Mouse (Mus musculus) MEL (cell line): ENCODE measurements around the gene Adgrb3. TPM values are rescaled to one million over a fixed set of nuclear protein-coding genes. Genes with fewer than 3 reads are reported as not detected.

Experiments used
- DNase-seq: peaks from one replicate; pipeline ENCODE4 v3.0.0; 2011; ENCODE audit warnings: low read depth, low spot score
- H3K27ac ChIP-seq: 2 replicates; pipeline ENCODE4 v1.5.1; 2012; ENCODE audit warnings: low read depth, mild to moderate bottlenecking, control low read depth, low read length, moderate library complexity; ENCODE audit not compliant: control insufficient read depth
- H3K27me3 ChIP-seq, 2 experiments: fragments of 150-350 bp in 1 of 2; sonication (generic) in 1 of 2; 2 replicates each; pipeline ENCODE4 v1.6.1; 2012; ENCODE audit warnings: low read length in 2 of 2, mild to moderate bottlenecking in 2 of 2, improper control_type of control experiment in 1 of 2, moderate library complexity in 1 of 2; ENCODE audit not compliant: insufficient read depth in 2 of 2, control insufficient read depth in 1 of 2
- H3K36me3 ChIP-seq, 2 experiments: 2 replicates each; pipeline ENCODE4 v1.6.1; 2012 to 2014; ENCODE audit warnings: low read length in 2 of 2, improper control_type of control experiment in 1 of 2, inconsistent platforms in 1 of 2, mild to moderate bottlenecking in 1 of 2; ENCODE audit not compliant: insufficient read depth in 2 of 2, control insufficient read depth in 1 of 2
- H3K4me1 ChIP-seq, 2 experiments: fragments of 150-350 bp in 1 of 2; sonication (generic) in 1 of 2; 2 replicates each; pipeline ENCODE4 v1.6.1; 2012; ENCODE audit warnings: low read length in 2 of 2, improper control_type of control experiment in 1 of 2, mild to moderate bottlenecking in 1 of 2; ENCODE audit not compliant: insufficient read depth in 2 of 2, control insufficient read depth in 1 of 2
- H3K4me3 ChIP-seq, 2 experiments: fragments of 150-350 bp in 1 of 2; sonication (generic) in 1 of 2; 2 replicates each; pipeline ENCODE4 v1.5.1; 2012; ENCODE audit warnings: low read depth in 2 of 2, low read length in 2 of 2, mild to moderate bottlenecking in 2 of 2, moderate library complexity in 2 of 2, control low read depth in 1 of 2, improper control_type of control experiment in 1 of 2; ENCODE audit not compliant: control insufficient read depth in 1 of 2, insufficient read depth in 1 of 2
- H3K79me2 ChIP-seq: 2 replicates; pipeline ENCODE4 v1.6.1; 2012; ENCODE audit warnings: mild to moderate bottlenecking, low read length, moderate library complexity; ENCODE audit not compliant: control insufficient read depth, poor library complexity, insufficient read depth
- H3K9ac ChIP-seq: 2 replicates; pipeline ENCODE4 v1.6.1; 2012; ENCODE audit warnings: low read depth, mild to moderate bottlenecking, control low read depth, low read length, moderate library complexity; ENCODE audit not compliant: control insufficient read depth, poor library complexity, severe bottlenecking
- H3K9me3 ChIP-seq: fragments of 150-350 bp; sonication (generic); replicated peaks from 2 replicates; pipeline ENCODE4 v1.6.1; 2012; ENCODE audit warnings: mild to moderate bottlenecking, low read length, improper control_type of control experiment, moderate library complexity; ENCODE audit not compliant: insufficient read depth
- BHLHE40 ChIP-seq: IDR thresholded peaks from 2 replicates; pipeline ENCODE4 v1.6.1; 2012; ENCODE audit warnings: low read depth, mild to moderate bottlenecking, inconsistent platforms, low read length, improper control_type of control experiment, borderline replicate concordance
- CHD2 ChIP-seq: IDR thresholded peaks from 2 replicates; pipeline ENCODE4 v1.6.1; 2011; ENCODE audit warnings: low read length, improper control_type of control experiment
- CTCF ChIP-seq, 3 experiments: IDR thresholded peaks in 2 of 3; conservative IDR thresholded peaks in 1 of 3; 2 replicates each; pipeline ENCODE4 v1.5.1; 2011 to 2012; ENCODE audit warnings: low read length in 3 of 3, low read depth in 2 of 3, mild to moderate bottlenecking in 2 of 3, improper control_type of control experiment in 1 of 3, inconsistent platforms in 1 of 3, mixed read lengths in 1 of 3, moderate library complexity in 1 of 3; ENCODE audit not compliant: control insufficient read depth in 1 of 3, insufficient read depth in 1 of 3, poor library complexity in 1 of 3, severe bottlenecking in 1 of 3
- EP300 ChIP-seq, 2 experiments: IDR thresholded peaks; 2 replicates each; pipeline ENCODE4 v1.6.1; 2011; ENCODE audit warnings: improper control_type of control experiment in 2 of 2, low read length in 2 of 2, low read depth in 1 of 2, mild to moderate bottlenecking in 1 of 2
- KAT2A ChIP-seq: conservative IDR thresholded peaks from 2 replicates; pipeline ENCODE4 v1.6.1; 2012; ENCODE audit warnings: low read depth, low read length, improper control_type of control experiment, inconsistent platforms
- MAX ChIP-seq: IDR thresholded peaks from 2 replicates; pipeline ENCODE4 v1.6.1; 2011; ENCODE audit warnings: low read length, improper control_type of control experiment
- MEF2A ChIP-seq: IDR thresholded peaks from 2 replicates; pipeline ENCODE4 v1.6.1; 2014; ENCODE audit warnings: low read depth, mild to moderate bottlenecking, inconsistent platforms, low read length, improper control_type of control experiment; ENCODE audit not compliant: poor library complexity, insufficient replicate concordance, severe bottlenecking; ENCODE audit errors: extremely low read depth
- MXI1 ChIP-seq: IDR thresholded peaks from 2 replicates; pipeline ENCODE4 v1.6.1; 2011; ENCODE audit warnings: mild to moderate bottlenecking, low read depth, low read length, improper control_type of control experiment
- MYB ChIP-seq: IDR thresholded peaks from 2 replicates; pipeline ENCODE4 v1.6.1; 2011; ENCODE audit warnings: mild to moderate bottlenecking, low read depth, low read length, improper control_type of control experiment
- MYC ChIP-seq: IDR thresholded peaks from 2 replicates; pipeline ENCODE4 v1.6.1; 2011; ENCODE audit warnings: low read depth, mild to moderate bottlenecking, low read length, improper control_type of control experiment, moderate library complexity
- NELFE ChIP-seq: IDR thresholded peaks from 2 replicates; pipeline ENCODE4 v1.6.1; 2011; ENCODE audit warnings: low read depth, low read length, improper control_type of control experiment
- NRF1 ChIP-seq: IDR thresholded peaks from 2 replicates; pipeline ENCODE4 v1.6.1; 2014; ENCODE audit warnings: low read depth, mild to moderate bottlenecking, inconsistent platforms, low read length, improper control_type of control experiment, moderate library complexity; ENCODE audit not compliant: poor library complexity, insufficient read depth, severe bottlenecking
- POLR2A ChIP-seq, 2 experiments: IDR thresholded peaks; 2 replicates each; pipeline ENCODE4 v1.6.1; 2011 to 2012; ENCODE audit warnings: low read length in 2 of 2, mild to moderate bottlenecking in 2 of 2, control low read depth in 1 of 2, improper control_type of control experiment in 1 of 2, low read depth in 1 of 2, moderate library complexity in 1 of 2; ENCODE audit not compliant: control insufficient read depth in 1 of 2, insufficient read depth in 1 of 2, poor library complexity in 1 of 2
- POLR2AphosphoS2 ChIP-seq: IDR thresholded peaks from 2 replicates; pipeline ENCODE4 v1.6.1; 2011; ENCODE audit warnings: low read length, improper control_type of control experiment
- POLR2AphosphoS5 ChIP-seq: IDR thresholded peaks from 2 replicates; pipeline ENCODE4 v1.6.1; 2012; ENCODE audit warnings: low read depth, borderline replicate concordance, mild to moderate bottlenecking, inconsistent platforms, low read length, moderate library complexity, mixed read lengths
- RAD21 ChIP-seq: IDR thresholded peaks from 2 replicates; pipeline ENCODE4 v1.6.1; 2011; ENCODE audit warnings: mild to moderate bottlenecking, low read depth, low read length, improper control_type of control experiment
- SIN3A ChIP-seq: IDR thresholded peaks from 2 replicates; pipeline ENCODE4 v1.6.1; 2012; ENCODE audit warnings: low read length, improper control_type of control experiment, inconsistent platforms
- SMC3 ChIP-seq: IDR thresholded peaks from 2 replicates; pipeline ENCODE4 v1.6.1; 2011; ENCODE audit warnings: low read depth, low read length, improper control_type of control experiment
- TCF12 ChIP-seq: IDR thresholded peaks from 2 replicates; pipeline ENCODE4 v1.6.1; 2014; ENCODE audit warnings: low read depth, mild to moderate bottlenecking, inconsistent platforms, low read length, improper control_type of control experiment, moderate library complexity
- UBTF ChIP-seq: IDR thresholded peaks from 2 replicates; pipeline ENCODE4 v1.6.1; 2012; ENCODE audit warnings: low read depth, mild to moderate bottlenecking, inconsistent platforms, low read length, improper control_type of control experiment, moderate library complexity, borderline replicate concordance; ENCODE audit not compliant: insufficient read depth
- USF1 ChIP-seq: IDR thresholded peaks from 2 replicates; pipeline ENCODE4 v1.6.1; 2014; ENCODE audit warnings: low read depth, mild to moderate bottlenecking, inconsistent platforms, low read length, improper control_type of control experiment, moderate library complexity
- USF2 ChIP-seq, 2 experiments: IDR thresholded peaks; 2 replicates each; pipeline ENCODE4 v1.6.1; 2011 to 2012; ENCODE audit warnings: improper control_type of control experiment in 2 of 2, low read length in 2 of 2, borderline replicate concordance in 1 of 2, inconsistent platforms in 1 of 2, low read depth in 1 of 2, mild to moderate bottlenecking in 1 of 2; ENCODE audit not compliant: insufficient read depth in 1 of 2
- ZC3H11A ChIP-seq: IDR thresholded peaks from 2 replicates; pipeline ENCODE4 v1.6.1; 2012; ENCODE audit warnings: low read depth, mild to moderate bottlenecking, inconsistent platforms, low read length, improper control_type of control experiment
- ZKSCAN1 ChIP-seq: IDR thresholded peaks from 2 replicates; pipeline ENCODE4 v1.6.1; 2012; ENCODE audit warnings: low read depth, mild to moderate bottlenecking, inconsistent platforms, low read length, improper control_type of control experiment, moderate library complexity
- ZMIZ1 ChIP-seq: IDR thresholded peaks from 2 replicates; pipeline ENCODE4 v1.6.1; 2012; ENCODE audit warnings: low read depth, mild to moderate bottlenecking, inconsistent platforms, low read length, improper control_type of control experiment, moderate library complexity
- polyA plus RNA-seq, 2 experiments: library from polyadenylated mRNA; stranded (reverse) in 1 of 2; unstranded in 1 of 2; fragments of >175 nt in 1 of 2; fragments of >200 nt in 1 of 2; gene quantifications; 2 replicates each; pipeline versions ENCODE4 v1.2.1 to v1.2.4; 2012; ENCODE audit warnings: low replicate concordance in 2 of 2, low read depth in 1 of 2; ENCODE audit not compliant: insufficient read length in 2 of 2, insufficient read depth in 1 of 2, missing spikeins in 1 of 2
- total RNA-seq: library from RNA; depleted of rRNA; stranded (reverse); fragments of 300-350 nt; gene quantifications from 2 replicates; pipeline ENCODE4 v1.2.3, GENCODE M21; 2012

Gene Adgrb3
- total and polyA plus RNA-seq, 3 experiments, result not detected

DNA sequence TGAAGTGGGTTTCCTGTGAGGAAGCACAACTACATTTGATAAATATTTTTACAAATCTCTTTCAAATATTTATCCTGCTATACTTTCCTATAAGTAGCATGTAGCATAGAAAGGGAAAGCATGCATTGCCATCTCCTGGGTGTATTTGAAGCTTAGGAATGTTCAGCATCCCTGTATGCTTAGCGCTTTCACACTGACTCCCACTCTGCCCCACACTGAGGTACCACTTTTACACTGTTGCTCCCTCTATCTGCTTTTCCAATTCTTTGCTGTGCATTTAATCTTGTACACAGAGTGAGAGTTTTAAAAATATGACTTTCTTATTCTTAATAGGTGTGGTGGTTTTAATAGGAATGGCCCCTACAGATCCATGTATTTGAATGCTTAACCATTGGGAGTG lies 261.4 kb downstream of the Adgrb3 start:
- Histone ChIP-seq H3K27ac (no peak overlapping the region), H3K4me3 (no peak overlapping the region), H3K36me3 (no peaks in the 10 kb centered on the region), H3K79me2 (no peaks in the 10 kb centered on the region), H3K9ac (no peak overlapping the region), H3K4me1 (no peaks in the 10 kb centered on the region), H3K9me3 (no peaks in the 10 kb centered on the region), H3K27me3 (no peaks in the 10 kb centered on the region)
- no peak for DNase-seq
- TF ChIP-seq USF1, result no peak
- no peak for TF ChIP-seq POLR2AphosphoS5
- no peak for TF ChIP-seq CTCF (IDR thresholded peaks at IDR 0.05 in 2 of 3, conservative IDR thresholded peaks at IDR 0.05 in 1 of 3; ENCODE audit: control insufficient read depth in 1 of 3, insufficient read depth in 1 of 3, low read depth in 2 of 3, low read length in 3 of 3, poor library complexity in 1 of 3, severe bottlenecking in 1 of 3)
- no peak for TF ChIP-seq MYB
- no peak for TF ChIP-seq UBTF
- no peak for TF ChIP-seq SMC3
- no peak for TF ChIP-seq CHD2
- TF ChIP-seq POLR2AphosphoS2, result no peak
- no peak for TF ChIP-seq BHLHE40
- TF ChIP-seq NRF1, result no peak
- no peak for TF ChIP-seq EP300 (IDR thresholded peaks at IDR 0.05; ENCODE audit: low read depth in 1 of 2, low read length in 2 of 2)
- no peak for TF ChIP-seq ZMIZ1
- no peak for TF ChIP-seq RAD21

DNA sequence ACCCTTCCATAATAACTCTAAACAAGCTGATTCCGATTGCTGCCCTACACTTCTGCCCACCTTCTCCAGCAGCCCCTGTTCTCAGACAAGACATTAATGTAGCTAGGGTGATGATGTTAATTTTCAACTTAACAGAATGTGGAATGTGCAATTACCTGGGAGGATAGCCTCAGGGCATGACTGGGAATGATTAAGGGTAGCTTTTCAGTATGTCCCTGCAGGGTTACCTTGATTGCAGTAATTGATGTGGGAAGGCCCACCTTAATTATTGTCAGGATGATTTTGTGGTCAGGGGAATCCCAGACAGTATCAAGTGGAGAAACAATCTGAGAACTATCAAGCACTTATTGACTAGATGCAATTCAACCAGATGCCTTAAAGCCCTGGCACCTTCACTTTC lies 283.4 kb downstream of the Adgrb3 start:
- Histone ChIP-seq H3K36me3 (no peaks in the 10 kb centered on the region), H3K9ac (no peak overlapping the region), H3K79me2 (no peaks in the 10 kb centered on the region), H3K27ac (no peak overlapping the region), H3K27me3 (no peaks in the 10 kb centered on the region), H3K4me1 (no peaks in the 10 kb centered on the region), H3K9me3 (no peaks in the 10 kb centered on the region), H3K4me3 (no peak overlapping the region)
- TF ChIP-seq TCF12, result no peak
- no peak for TF ChIP-seq MYC
- TF ChIP-seq NELFE, result no peak
- no peak for TF ChIP-seq MAX
- no peak for TF ChIP-seq MEF2A
- no peak for TF ChIP-seq BHLHE40
- TF ChIP-seq USF2 (IDR thresholded peaks at IDR 0.05; ENCODE audit: borderline replicate concordance in 1 of 2, insufficient read depth in 1 of 2, low read depth in 1 of 2, low read length in 2 of 2), result no peak
- no peak for TF ChIP-seq POLR2AphosphoS2
- TF ChIP-seq ZC3H11A, result no peak
- no peak for TF ChIP-seq POLR2A (IDR thresholded peaks at IDR 0.05; ENCODE audit: control insufficient read depth in 1 of 2, insufficient read depth in 1 of 2, low read depth in 1 of 2, low read length in 2 of 2, poor library complexity in 1 of 2)
- TF ChIP-seq SIN3A, result no peak
- TF ChIP-seq MXI1, result no peak
- no peak for TF ChIP-seq ZKSCAN1
- no peak for TF ChIP-seq KAT2A
- no peak for DNase-seq
